Mouse (Mus musculus) hindbrain, embryonic 11.5 days (tissue): ENCODE measurements around the gene Tnk2. TPM values are rescaled to one million over a fixed set of nuclear protein-coding genes. Genes with fewer than 3 reads are reported as not detected.

Experiments used
- ATAC-seq: fragments of 200-750 bp; cut with Nextera tagmentation; 2 replicates; pipeline ENCODE4 v1.8.0; 2017; ENCODE audit warnings: mild to moderate bottlenecking, moderate TSS enrichment, moderate library complexity; ENCODE audit not compliant: low FRiP score
- DNase-seq: peaks from one replicate; pipeline ENCODE4 v3.0.0-alpha.2; 2015; ENCODE audit warnings: low spot score
- H3K27ac ChIP-seq: fragments of 300-500 bp; sonication (generic); 2 replicates; pipeline ENCODE4 v1.5.1; 2014; ENCODE audit warnings: mild to moderate bottlenecking, low read depth, low read length
- H3K27me3 ChIP-seq: fragments of 300-500 bp; sonication (generic); 2 replicates; pipeline ENCODE4 v1.6.1; 2014; ENCODE audit warnings: mild to moderate bottlenecking, low read length, moderate library complexity, mixed read lengths; ENCODE audit not compliant: control insufficient read depth, insufficient read depth
- H3K36me3 ChIP-seq: fragments of 300-500 bp; sonication (generic); 2 replicates; pipeline ENCODE4 v1.6.1; 2014; ENCODE audit warnings: mild to moderate bottlenecking, low read length, moderate library complexity, mixed read lengths; ENCODE audit not compliant: control insufficient read depth, insufficient read depth
- H3K4me1 ChIP-seq: fragments of 300-500 bp; sonication (generic); replicated peaks from 2 replicates; pipeline ENCODE4 v1.6.1; 2014; ENCODE audit warnings: low read length, mixed read lengths; ENCODE audit not compliant: control insufficient read depth, insufficient read depth
- H3K4me2 ChIP-seq: fragments of 300-500 bp; sonication (generic); replicated peaks from 2 replicates; pipeline ENCODE4 v1.6.1; 2014; ENCODE audit warnings: mild to moderate bottlenecking, low read depth, low read length
- H3K4me3 ChIP-seq: fragments of 300-500 bp; sonication (generic); 2 replicates; pipeline ENCODE4 v1.5.1; 2014; ENCODE audit warnings: low read depth, low read length
- H3K9ac ChIP-seq: fragments of 300-500 bp; sonication (generic); 2 replicates; pipeline ENCODE4 v1.6.1; 2014; ENCODE audit warnings: low read depth, low read length
- H3K9me3 ChIP-seq: fragments of 300-500 bp; sonication (generic); 2 replicates; pipeline ENCODE4 v1.6.1; 2016; ENCODE audit warnings: low read length; ENCODE audit not compliant: control insufficient read depth
- WGBS: fragments of 180-500 bp; shearing (Covaris S2); extraction: QIAGEN DNeasy Blood & Tissue Kit; methylation state at CpG from one replicate; pipeline ENCODE4 v1.1.7; 2014; 5-methylcytosine and 5-hydroxymethylcytosine counted together
- polyA plus RNA-seq: library from polyadenylated mRNA; unstranded; fragments of >200 nt; fragmentation: Nextera tagmentation; extraction: Ambion mirVana; gene quantifications from 2 replicates; pipeline ENCODE4 v1.2.1, GENCODE M21; 2014

Gene Tnk2
- polyA plus RNA-seq, 1 experiment from 2014 or later = 7.0 TPM

- Histone ChIP-seq H3K27me3 (no peaks in the 10 kb centered on the region), H3K9me3 (no peaks in the 10 kb centered on the region), H3K9ac (no peak overlapping the region), H3K36me3 (no peaks in the 10 kb centered on the region), H3K4me3 (no peak overlapping the region), H3K4me1 (no peaks in the 10 kb centered on the region), H3K27ac (no peak overlapping the region), H3K4me2 (no peak overlapping the region)
- ATAC-seq = no peak
- DNase-seq = peak; percentile 59
- 68% methylated on average over 5 of the region's 5 CpGs for WGBS
Measured at GRCm38 (mm10) chr16:32683343-32683742, 39.7 kb downstream of the Tnk2 start.

GRCm38 (mm10) chr16:32685405-32685804, 41.7 kb downstream of the Tnk2 start:
- Histone ChIP-seq H3K36me3 (no peaks in the 10 kb centered on the region), H3K27ac (no peak overlapping the region), H3K4me3 (no peak overlapping the region), H3K4me2 (no peak overlapping the region), H3K9ac (no peak overlapping the region), H3K9me3 (no peaks in the 10 kb centered on the region), H3K27me3 (no peaks in the 10 kb centered on the region), H3K4me1 (no peaks in the 10 kb centered on the region)
- 81% methylated on average over 10 of the region's 10 CpGs for WGBS
- ATAC-seq = no peak
- no peak for DNase-seq

GRCm38 (mm10) chr16:32685998-32686397, 42.3 kb downstream of the Tnk2 start:
- 74% methylated on average over 5 of the region's 5 CpGs for WGBS
- H3K27me3 ChIP-seq = no peaks in the 10 kb centered on the region

GRCm38 (mm10) chr16:32687221-32687620, 43.5 kb downstream of the Tnk2 start:
- Histone ChIP-seq H3K4me3 (no peak overlapping the region), H3K4me1 (no peaks in the 10 kb centered on the region), H3K27me3 (no peaks in the 10 kb centered on the region), H3K9me3 (no peaks in the 10 kb centered on the region), H3K27ac (no peak overlapping the region), H3K4me2 (no peak overlapping the region), H3K36me3 (no peaks in the 10 kb centered on the region), H3K9ac (no peak overlapping the region)
- DNase-seq (no peak), ATAC-seq (no peak)
- WGBS = 90% methylated on average over 5 of the region's 5 CpGs

More at GRCm38 (mm10) chr16:32685998-32686397, 42.3 kb downstream of the Tnk2 start:
- H3K9ac ChIP-seq = no peak overlapping the region
- DNase-seq = no peak
- H3K36me3 ChIP-seq = no peaks in the 10 kb centered on the region
- H3K27ac ChIP-seq = no peak overlapping the region
- no peaks in the 10 kb centered on the region for H3K9me3 ChIP-seq
- H3K4me3 ChIP-seq = no peak overlapping the region
- no peak for ATAC-seq
- H3K4me1 ChIP-seq = no peaks in the 10 kb centered on the region
- no peak overlapping the region for H3K4me2 ChIP-seq

GRCm38 (mm10) chr16:32688770-32689169, 45.1 kb downstream of the Tnk2 start:
- DNase-seq = no peak
- H3K4me1 ChIP-seq = no peaks in the 10 kb centered on the region
- no peaks in the 10 kb centered on the region for H3K27me3 ChIP-seq
- H3K27ac ChIP-seq = no peak overlapping the region
- no peak overlapping the region for H3K4me2 ChIP-seq
- no peak overlapping the region for H3K4me3 ChIP-seq
- no peak for ATAC-seq
- H3K9me3 ChIP-seq = no peaks in the 10 kb centered on the region
- H3K36me3 ChIP-seq = no peaks in the 10 kb centered on the region
- 58% methylated on average over 4 of the region's 4 CpGs for WGBS
- H3K9ac ChIP-seq = no peak overlapping the region

- Histone ChIP-seq H3K9ac (no peak overlapping the region), H3K27me3 (no peaks in the 10 kb centered on the region), H3K4me3 (no peak overlapping the region), H3K9me3 (no peaks in the 10 kb centered on the region), H3K4me1 (no peaks in the 10 kb centered on the region), H3K27ac (no peak overlapping the region), H3K4me2 (no peak overlapping the region), H3K36me3 (no peaks in the 10 kb centered on the region)
- ATAC-seq (no peak), DNase-seq (peak; percentile 84)
- WGBS = 7% methylated on average over 9 of the region's 9 CpGs
Measured at GRCm38 (mm10) chr16:32689501-32689900, 45.8 kb downstream of the Tnk2 start.

GRCm38 (mm10) chr16:32696841-32697464, 53.3 kb downstream of the Tnk2 start:
- H3K27ac ChIP-seq = no peak overlapping the region
- peak; percentile 67 for DNase-seq
- no peaks in the 10 kb centered on the region for H3K27me3 ChIP-seq
- H3K9ac ChIP-seq = no peak overlapping the region
- H3K9me3 ChIP-seq = no peaks in the 10 kb centered on the region
- 51% methylated on average over 7 of the region's 7 CpGs for WGBS
- H3K4me1 ChIP-seq = no peaks in the 10 kb centered on the region
- H3K4me3 ChIP-seq = no peak overlapping the region
- no peaks in the 10 kb centered on the region for H3K36me3 ChIP-seq
- H3K4me2 ChIP-seq = no peak overlapping the region
- no peak for ATAC-seq

GRCm38 (mm10) chr16:32697665-32698446, 54.2 kb downstream of the Tnk2 start:
- Histone ChIP-seq H3K4me1 (no peaks in the 10 kb centered on the region), H3K9ac (no peak overlapping the region), H3K27ac (no peak overlapping the region), H3K4me2 (no peak overlapping the region), H3K27me3 (no peaks in the 10 kb centered on the region), H3K36me3 (no peaks in the 10 kb centered on the region), H3K9me3 (no peaks in the 10 kb centered on the region), H3K4me3 (no peak overlapping the region)
- 79% methylated on average over 22 of the region's 22 CpGs for WGBS
- ATAC-seq (no peak), DNase-seq (no peak)

- Histone ChIP-seq H3K36me3 (no peaks in the 10 kb centered on the region), H3K4me2 (no peak overlapping the region), H3K27ac (no peak overlapping the region), H3K4me3 (no peak overlapping the region), H3K27me3 (no peaks in the 10 kb centered on the region), H3K9me3 (no peaks in the 10 kb centered on the region), H3K4me1 (no peaks in the 10 kb centered on the region), H3K9ac (no peak overlapping the region)
- DNase-seq = no peak
- WGBS = 38% methylated on average over 7 of the region's 7 CpGs
- no peak for ATAC-seq
Measured at GRCm38 (mm10) chr16:32698550-32698949, 54.9 kb downstream of the Tnk2 start.
